Mouse (Mus musculus) kidney, postnatal 10 days (tissue): ENCODE data around the gene Miga1.
"Not testable (repeated sequence)": the region's sequence is repeated elsewhere in the genome, so short reads cannot be mapped to it uniquely, and the experiment has no call there.

Experiments used
- DNase-seq: peaks from one replicate; pipeline ENCODE4 v3.0.0; 2021; ENCODE audit warnings: mixed read lengths

The Miga1 gene

GRCm38 (mm10) chr3:152321765-152322547 lies 18.3 kb downstream of the Miga1 start:
- DNase-seq = no peak

- DNase-seq = no peak
These were observed 19.1 kb downstream of the Miga1 start for GRCm38 (mm10) chr3:152320972-152321645.

- not testable (repeated sequence) for DNase-seq
These were observed 23.6 kb downstream of the Miga1 start for GRCm38 (mm10) chr3:152316447-152317173.

GRCm38 (mm10) chr3:152315613-152316012 lies 24.6 kb downstream of the Miga1 start:
- DNase-seq = peak; percentile 93

- DNase-seq = not testable (repeated sequence)
These were observed 25.5 kb downstream of the Miga1 start for GRCm38 (mm10) chr3:152314666-152315065.

GRCm38 (mm10) chr3:152309250-152309645 lies 31.0 kb downstream of the Miga1 start:
- no peak for DNase-seq

GRCm38 (mm10) chr3:152308485-152309249 lies 31.5 kb downstream of the Miga1 start:
- peak; percentile 37 for DNase-seq

GRCm38 (mm10) chr3:152305971-152306370 lies 34.2 kb downstream of the Miga1 start:
- DNase-seq = no peak

- no peak for DNase-seq
These were observed 35.1 kb downstream of the Miga1 start for GRCm38 (mm10) chr3:152305080-152305479.

GRCm38 (mm10) chr3:152304093-152304815 lies 36.0 kb downstream of the Miga1 start:
- no peak for DNase-seq

GRCm38 (mm10) chr3:152302991-152303390 lies 37.2 kb downstream of the Miga1 start:
- no peak for DNase-seq

- DNase-seq = no peak
These were observed 39.5 kb downstream of the Miga1 start for GRCm38 (mm10) chr3:152300376-152301337.

- no peak for DNase-seq
These were observed 44.3 kb downstream of the Miga1 start for GRCm38 (mm10) chr3:152295896-152296295.

GRCm38 (mm10) chr3:152294400-152294799 lies 45.8 kb downstream of the Miga1 start:
- DNase-seq = no peak

GRCm38 (mm10) chr3:152293530-152294181 lies 46.6 kb downstream of the Miga1 start:
- no peak for DNase-seq

- DNase-seq = no peak
These were observed 48.3 kb downstream of the Miga1 start for GRCm38 (mm10) chr3:152291895-152292294.

GRCm38 (mm10) chr3:152290175-152290798 lies 49.9 kb downstream of the Miga1 start:
- no peak for DNase-seq

- DNase-seq = peak; percentile 33
These were observed 51.5 kb downstream of the Miga1 start for GRCm38 (mm10) chr3:152288740-152289139.

GRCm38 (mm10) chr3:152288276-152288675 lies 51.9 kb downstream of the Miga1 start:
- no peak for DNase-seq

- DNase-seq = no peak
These were observed 52.4 kb downstream of the Miga1 start for GRCm38 (mm10) chr3:152287810-152288209.
